Mouse (Mus musculus): Measurements from ENCODE around the gene Rsl1d1. TPM values are rescaled to one million over a fixed set of nuclear protein-coding genes. Genes with fewer than 3 reads are reported as not detected.
A peak's percentile ranks its signal among the peaks of the same experiment; 100 is the strongest.

Rsl1d1 gene
- 61.1 and 65.5 TPM in 2 replicates for polyA plus RNA-seq (2015; fragmentation: Nextera tagmentation; extraction: Ambion mirVana)

- H3K27me3 ChIP-seq (replicated peaks; ENCODE audit: control insufficient read depth, insufficient read depth, low read length): no peaks in the 10 kb centered on the region
- H3K4me2 ChIP-seq (replicated peaks; ENCODE audit: low read depth): peak within 1 kb of the TSS; percentile 71
- peaks cover 25% of the 10 kb centered on the region for H3K36me3 ChIP-seq (ENCODE audit: control insufficient read depth, insufficient read depth)
- peak within 1 kb of the TSS; percentile 85 for H3K27ac ChIP-seq (ENCODE audit: low read depth, low read length)
- WGBS: under 1% methylated on average over 67 of the region's 68 CpGs
- H3K9ac ChIP-seq (ENCODE audit: low read depth, low read length): peak within 1 kb of the TSS; percentile 81
- peak; percentile 96 for ATAC-seq
- H3K4me1 ChIP-seq (replicated peaks; ENCODE audit: control insufficient read depth, insufficient read depth, low read length): 0 out of 2 replicates have a peak, but pooled peaks cover 4% of the 10 kb centered on the region
- H3K4me3 ChIP-seq (ENCODE audit: low read depth, low read length): peak within 1 kb of the TSS; percentile 60
- H3K9me3 ChIP-seq (ENCODE audit: control insufficient read depth): no peaks in the 10 kb centered on the region
- TF ChIP-seq CTCF (IDR thresholded peaks at IDR 0.05; ENCODE audit: low read depth): no peak
Measured at GRCm38 (mm10) chr16:11202571-11203554, at the start of gene Rsl1d1. Rsl1d1 (minus strand) TSS chr16:11203331.

- no peak overlapping the region for H3K27ac ChIP-seq (ENCODE audit: low read depth, low read length)
- no peaks in the 10 kb centered on the region; the same call in 1 of the 2 replicates for H3K4me1 ChIP-seq (replicated peaks; ENCODE audit: control insufficient read depth, insufficient read depth, low read length)
- WGBS: 39% methylated on average over 2 of the region's 2 CpGs
- no peak for TF ChIP-seq CTCF (IDR thresholded peaks at IDR 0.05; ENCODE audit: low read depth)
- H3K4me3 ChIP-seq (ENCODE audit: low read depth, low read length): no peak overlapping the region
- no peaks in the 10 kb centered on the region for H3K9me3 ChIP-seq (ENCODE audit: control insufficient read depth)
- no peak overlapping the region for H3K9ac ChIP-seq (ENCODE audit: low read depth, low read length)
- H3K4me2 ChIP-seq (replicated peaks; ENCODE audit: low read depth): no peak overlapping the region
- peak; percentile 56 for ATAC-seq
- no peaks in the 10 kb centered on the region for H3K27me3 ChIP-seq (replicated peaks; ENCODE audit: control insufficient read depth, insufficient read depth, low read length)
- no peaks in the 10 kb centered on the region for H3K36me3 ChIP-seq (ENCODE audit: control insufficient read depth, insufficient read depth)
Measured at GRCm38 (mm10) chr16:11247791-11248190, 44.7 kb upstream of the Rsl1d1 start.

- no peaks in the 10 kb centered on the region for H3K9me3 ChIP-seq (ENCODE audit: control insufficient read depth)
- ATAC-seq: peak; percentile 73
- no peak overlapping the region for H3K9ac ChIP-seq (ENCODE audit: low read depth, low read length)
- no peaks in the 10 kb centered on the region for H3K27me3 ChIP-seq (replicated peaks; ENCODE audit: control insufficient read depth, insufficient read depth, low read length)
- H3K27ac ChIP-seq (ENCODE audit: low read depth, low read length): no peak overlapping the region
- no peaks in the 10 kb centered on the region for H3K4me1 ChIP-seq (replicated peaks; ENCODE audit: control insufficient read depth, insufficient read depth, low read length)
- no peak overlapping the region for H3K4me3 ChIP-seq (ENCODE audit: low read depth, low read length)
- H3K4me2 ChIP-seq (replicated peaks; ENCODE audit: low read depth): no peak overlapping the region
- no peak for TF ChIP-seq CTCF (IDR thresholded peaks at IDR 0.05; ENCODE audit: low read depth)
- 48% methylated on average over 9 of the region's 9 CpGs for WGBS
- H3K36me3 ChIP-seq (ENCODE audit: control insufficient read depth, insufficient read depth): no peaks in the 10 kb centered on the region
Measured at GRCm38 (mm10) chr16:11245767-11246166, 42.6 kb upstream of the Rsl1d1 start.

GRCm38 (mm10) chr16:11242401-11242800, 39.3 kb upstream of the Rsl1d1 start:
- H3K4me3 ChIP-seq (ENCODE audit: low read depth, low read length): no peak overlapping the region
- 55% methylated on average over 1 of the region's 1 CpGs for WGBS
- no peak overlapping the region for H3K4me2 ChIP-seq (replicated peaks; ENCODE audit: low read depth)

GRCm38 (mm10) chr16:11217801-11218200, 14.7 kb upstream of the Rsl1d1 start:
- Histone ChIP-seq H3K36me3 (ENCODE audit: control insufficient read depth, insufficient read depth) (peaks cover 37% of the 10 kb centered on the region), H3K4me3 (ENCODE audit: low read depth, low read length) (no peak overlapping the region), H3K27me3 (replicated peaks; ENCODE audit: control insufficient read depth, insufficient read depth, low read length) (no peaks in the 10 kb centered on the region), H3K9ac (ENCODE audit: low read depth, low read length) (no peak overlapping the region), H3K9me3 (ENCODE audit: control insufficient read depth) (no peaks in the 10 kb centered on the region), H3K4me2 (replicated peaks; ENCODE audit: low read depth) (no peak overlapping the region), H3K27ac (ENCODE audit: low read depth, low read length) (no peak overlapping the region), H3K4me1 (replicated peaks; ENCODE audit: control insufficient read depth, insufficient read depth, low read length) (no peaks in the 10 kb centered on the region)
- 80% methylated on average over 3 of the region's 3 CpGs for WGBS
- TF ChIP-seq CTCF (IDR thresholded peaks at IDR 0.05; ENCODE audit: low read depth): no peak
- ATAC-seq: no peak

More at GRCm38 (mm10) chr16:11242401-11242800, 39.3 kb upstream of the Rsl1d1 start:
- peaks cover 16% of the 10 kb centered on the region for H3K36me3 ChIP-seq (ENCODE audit: control insufficient read depth, insufficient read depth)
- ATAC-seq: no peak
- H3K4me1 ChIP-seq (replicated peaks; ENCODE audit: control insufficient read depth, insufficient read depth, low read length): no peaks in the 10 kb centered on the region
- no peak overlapping the region for H3K27ac ChIP-seq (ENCODE audit: low read depth, low read length)
- no peaks in the 10 kb centered on the region for H3K27me3 ChIP-seq (replicated peaks; ENCODE audit: control insufficient read depth, insufficient read depth, low read length)
- H3K9me3 ChIP-seq (ENCODE audit: control insufficient read depth): no peaks in the 10 kb centered on the region
- TF ChIP-seq CTCF (IDR thresholded peaks at IDR 0.05; ENCODE audit: low read depth): no peak
- H3K9ac ChIP-seq (ENCODE audit: low read depth, low read length): no peak overlapping the region

GRCm38 (mm10) chr16:11203600-11204390, 664 bp upstream of the Rsl1d1 start:
- no peak for ATAC-seq
- H3K27ac ChIP-seq (ENCODE audit: low read depth, low read length): no peak overlapping the region

More at GRCm38 (mm10) chr16:11203600-11204390, 664 bp upstream of the Rsl1d1 start:
- H3K4me1 ChIP-seq (replicated peaks; ENCODE audit: control insufficient read depth, insufficient read depth, low read length): 0 out of 2 replicates have a peak, but pooled peaks cover 4% of the 10 kb centered on the region
- peak overlapping the region; percentile 81 for H3K9ac ChIP-seq (ENCODE audit: low read depth, low read length)
- peak overlapping the region; percentile 71 for H3K4me2 ChIP-seq (replicated peaks; ENCODE audit: low read depth)
- TF ChIP-seq CTCF (IDR thresholded peaks at IDR 0.05; ENCODE audit: low read depth): no peak
- 3% methylated on average over 24 of the region's 24 CpGs for WGBS
- H3K27me3 ChIP-seq (replicated peaks; ENCODE audit: control insufficient read depth, insufficient read depth, low read length): no peaks in the 10 kb centered on the region
- H3K9me3 ChIP-seq (ENCODE audit: control insufficient read depth): no peaks in the 10 kb centered on the region
- H3K36me3 ChIP-seq (ENCODE audit: control insufficient read depth, insufficient read depth): peaks cover 15% of the 10 kb centered on the region; the same call in 1 of the 2 replicates
- H3K4me3 ChIP-seq (ENCODE audit: low read depth, low read length): peak overlapping the region; percentile 60
